Mouse (Mus musculus) heart, adult 9 months (tissue): ENCODE results near the gene Alpl.
A peak's percentile ranks its signal among the peaks of the same experiment; 100 is the strongest.

Source experiments
- DNase-seq, 2 experiments: peaks; one replicate each; pipeline ENCODE4 v3.0.0; 2022; ENCODE audit warnings: low spot score in 2 of 2

The Alpl gene

GRCm38 (mm10) chr4:137737760-137738159 is 58.4 kb downstream of the Alpl start:
- DNase-seq = no peak

- no peak for DNase-seq
Observed at GRCm38 (mm10) chr4:137736220-137736701, 59.9 kb downstream of the Alpl start.

GRCm38 (mm10) chr4:137733459-137733858 is 62.7 kb downstream of the Alpl start:
- no peak for DNase-seq

- no peak for DNase-seq
Observed at GRCm38 (mm10) chr4:137732962-137733361, 63.2 kb downstream of the Alpl start.

- DNase-seq = no peak
Observed at GRCm38 (mm10) chr4:137732361-137732760, 63.8 kb downstream of the Alpl start.

- DNase-seq = no peak
Observed at GRCm38 (mm10) chr4:137731891-137732290, 64.3 kb downstream of the Alpl start.

GRCm38 (mm10) chr4:137730757-137731156 is 65.4 kb downstream of the Alpl start:
- DNase-seq = no peak

GRCm38 (mm10) chr4:137730134-137730533 is 66.0 kb downstream of the Alpl start:
- DNase-seq = peak; percentile 72 to 88

GRCm38 (mm10) chr4:137729155-137729855 is 66.9 kb downstream of the Alpl start:
- no peak for DNase-seq

- peak in 1 of 2 experiments; percentile 13 for DNase-seq
Observed at GRCm38 (mm10) chr4:137728399-137729154, 67.6 kb downstream of the Alpl start.

GRCm38 (mm10) chr4:137727506-137728187 is 68.5 kb downstream of the Alpl start:
- no peak for DNase-seq

GRCm38 (mm10) chr4:137726739-137727505 is 69.3 kb downstream of the Alpl start:
- DNase-seq = no peak

- no peak for DNase-seq
Observed at GRCm38 (mm10) chr4:137725541-137726145, 70.5 kb downstream of the Alpl start.

GRCm38 (mm10) chr4:137724766-137725165 is 71.4 kb downstream of the Alpl start:
- DNase-seq = peak; percentile 65 to 76

- DNase-seq = peak; percentile 81 to 82
Observed at GRCm38 (mm10) chr4:137724212-137724611, 72.0 kb downstream of the Alpl start.

GRCm38 (mm10) chr4:137723527-137723926 is 72.7 kb downstream of the Alpl start:
- no peak for DNase-seq

GRCm38 (mm10) chr4:137722692-137723427 is 73.3 kb downstream of the Alpl start:
- peak in 1 of 2 experiments; percentile 64 for DNase-seq

GRCm38 (mm10) chr4:137722230-137722629 is 74.0 kb downstream of the Alpl start:
- DNase-seq = no peak

- no peak for DNase-seq
Observed at GRCm38 (mm10) chr4:137721563-137721962, 74.6 kb downstream of the Alpl start.

- DNase-seq = no peak
Observed at GRCm38 (mm10) chr4:137719378-137720077, 76.7 kb downstream of the Alpl start.
